Mouse (Mus musculus) neural tube, embryonic 15.5 days (tissue): ENCODE results near the gene Bfar. TPM values are rescaled to one million over a fixed set of nuclear protein-coding genes. Genes with fewer than 3 reads are reported as not detected.
A peak's percentile ranks its signal among the peaks of the same experiment; 100 is the strongest.
"Not testable (repeated sequence)": the region's sequence is repeated elsewhere in the genome, so short reads cannot be mapped to it uniquely, and the experiment has no call there.

Experiments
- ATAC-seq: fragments of 200-750 bp; cut with Nextera tagmentation; 2 replicates; pipeline ENCODE4 v1.8.0; 2017; ENCODE audit warnings: mild to moderate bottlenecking, moderate TSS enrichment, moderate library complexity; ENCODE audit not compliant: low FRiP score
- H3K27ac ChIP-seq: fragments of 300-500 bp; sonication (generic); replicated peaks from 2 replicates; pipeline ENCODE4 v1.5.1; 2015; ENCODE audit warnings: mild to moderate bottlenecking, inconsistent platforms
- H3K27me3 ChIP-seq: fragments of 300-500 bp; sonication (generic); replicated peaks from 2 replicates; pipeline ENCODE4 v1.6.1; 2015; ENCODE audit warnings: inconsistent platforms
- H3K36me3 ChIP-seq: fragments of 300-500 bp; sonication (generic); 2 replicates; pipeline ENCODE4 v1.6.1; 2015; ENCODE audit warnings: inconsistent platforms
- H3K4me1 ChIP-seq: fragments of 300-500 bp; sonication (generic); 2 replicates; pipeline ENCODE4 v1.6.1; 2015; ENCODE audit warnings: inconsistent platforms
- H3K4me2 ChIP-seq: fragments of 300-500 bp; sonication (generic); 2 replicates; pipeline ENCODE4 v1.6.1; 2015; ENCODE audit warnings: inconsistent platforms, mild to moderate bottlenecking, moderate library complexity
- H3K4me3 ChIP-seq: fragments of 300-500 bp; sonication (generic); replicated peaks from 2 replicates; pipeline ENCODE4 v1.5.1; 2015; ENCODE audit warnings: mild to moderate bottlenecking, inconsistent platforms
- H3K9ac ChIP-seq: fragments of 300-500 bp; sonication (generic); replicated peaks from 2 replicates; pipeline ENCODE4 v1.6.1; 2015; ENCODE audit warnings: mild to moderate bottlenecking, inconsistent platforms
- H3K9me3 ChIP-seq: fragments of 300-500 bp; sonication (generic); replicated peaks from 2 replicates; pipeline ENCODE4 v1.6.1; 2016; ENCODE audit warnings: inconsistent platforms
- WGBS: fragments of 180-500 bp; shearing (Covaris S2); methylation state at CpG from one replicate; pipeline ENCODE4 v1.1.7; 2015; ENCODE audit warnings: mixed read lengths; 5-methylcytosine and 5-hydroxymethylcytosine counted together
- polyA plus RNA-seq: library from polyadenylated mRNA; unstranded; fragments of >200 nt; fragmentation: Nextera tagmentation; extraction: Ambion mirVana; gene quantifications from 2 replicates; pipeline ENCODE4 v1.2.1, GENCODE M21; 2015

Bfar gene
- polyA plus RNA-seq, 1 experiment from 2014 or later = 58.1 TPM

- H3K36me3 ChIP-seq, H3K27me3 ChIP-seq, H3K9me3 ChIP-seq, ATAC-seq, H3K9ac ChIP-seq: not testable (repeated sequence)
- peak overlapping the region; percentile 83; the same call in 1 of the 2 replicates for H3K27ac ChIP-seq
- H3K4me1 ChIP-seq = peaks cover 30% of the 10 kb centered on the region
- H3K4me3 ChIP-seq = peak overlapping the region; percentile 98; the same call in 1 of the 2 replicates
- H3K4me2 ChIP-seq = peak overlapping the region; percentile 70
- WGBS = 82% methylated on average over 5 of the region's 5 CpGs
These were observed 762 bp upstream of the Bfar start for GRCm38 (mm10) chr16:13670896-13671295.

GRCm38 (mm10) chr16:13672386-13672898 lies 784 bp downstream of the Bfar start:
- no peaks in the 10 kb centered on the region for H3K9me3 ChIP-seq
- H3K4me2 ChIP-seq = peak overlapping the region; percentile 70
- H3K4me1 ChIP-seq = peaks cover 23% of the 10 kb centered on the region
- H3K27ac ChIP-seq = peak overlapping the region; percentile 83
- 0 out of 2 replicates have a peak, but pooled peaks have one; percentile 11 for ATAC-seq
- H3K36me3 ChIP-seq = peaks cover 12% of the 10 kb centered on the region
- H3K4me3 ChIP-seq = peak overlapping the region; percentile 98
- H3K27me3 ChIP-seq = no peaks in the 10 kb centered on the region
- 1% methylated on average over 20 of the region's 20 CpGs for WGBS
- H3K9ac ChIP-seq = peak overlapping the region; percentile 94

GRCm38 (mm10) chr16:13673114-13673513 lies 1.5 kb downstream of the Bfar start:
- no peak for ATAC-seq
- WGBS = 76% methylated on average over 5 of the region's 5 CpGs
- H3K9me3 ChIP-seq = no peaks in the 10 kb centered on the region
- H3K4me2 ChIP-seq = peak overlapping the region; percentile 70
- H3K9ac ChIP-seq = no peak overlapping the region
- no peak overlapping the region for H3K27ac ChIP-seq
- peaks cover 16% of the 10 kb centered on the region for H3K36me3 ChIP-seq
- H3K27me3 ChIP-seq = no peaks in the 10 kb centered on the region
- H3K4me1 ChIP-seq = peaks cover 21% of the 10 kb centered on the region
- peak overlapping the region; percentile 98 for H3K4me3 ChIP-seq

GRCm38 (mm10) chr16:13674511-13674910 lies 2.9 kb downstream of the Bfar start:
- Histone ChIP-seq H3K27ac (no peak overlapping the region), H3K4me2 (no peak overlapping the region), H3K36me3 (peaks cover 20% of the 10 kb centered on the region), H3K4me1 (peaks cover 17% of the 10 kb centered on the region), H3K4me3 (no peak overlapping the region), H3K27me3 (no peaks in the 10 kb centered on the region), H3K9ac (no peak overlapping the region), H3K9me3 (no peaks in the 10 kb centered on the region)
- no peak for ATAC-seq
- WGBS = 92% methylated on average over 3 of the region's 3 CpGs

DNA sequence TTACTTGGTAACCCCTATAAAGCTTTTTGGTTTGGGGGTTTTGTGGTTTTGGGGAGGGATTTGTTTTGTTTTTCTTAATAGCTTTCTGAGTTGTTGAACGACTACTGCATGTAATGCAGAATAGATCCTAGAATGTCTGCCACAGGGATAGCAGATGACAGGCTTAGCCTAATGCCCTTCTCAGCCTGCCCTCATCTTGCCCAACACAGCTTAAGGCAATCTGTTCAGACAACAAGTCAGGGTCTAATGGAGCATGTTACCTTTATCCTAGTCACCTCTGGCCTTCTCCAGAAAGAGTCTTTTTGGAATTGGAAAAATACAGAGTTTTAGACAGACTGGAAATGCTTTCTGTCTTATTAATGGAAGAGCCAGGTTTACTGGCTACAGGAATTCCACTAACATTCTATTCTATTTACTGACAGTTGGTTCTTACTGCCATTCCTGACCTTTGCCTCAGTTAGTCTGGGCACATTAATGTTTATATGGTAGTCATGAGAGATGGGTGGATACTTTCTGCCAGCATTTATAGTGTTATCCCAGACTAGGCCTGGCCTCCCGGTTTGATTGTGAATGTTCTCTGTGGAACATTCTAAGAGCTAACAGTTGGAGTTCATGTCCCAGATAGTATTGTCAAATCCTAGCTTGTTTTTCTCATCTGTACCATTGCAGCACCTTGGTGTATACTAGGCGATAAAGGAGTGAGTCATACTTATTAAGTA lies 7.1 kb downstream of the Bfar start:
- 92% methylated on average over 3 of the region's 3 CpGs for WGBS
- Histone ChIP-seq H3K4me3 (no peak overlapping the region), H3K27me3 (no peaks in the 10 kb centered on the region)

DNA sequence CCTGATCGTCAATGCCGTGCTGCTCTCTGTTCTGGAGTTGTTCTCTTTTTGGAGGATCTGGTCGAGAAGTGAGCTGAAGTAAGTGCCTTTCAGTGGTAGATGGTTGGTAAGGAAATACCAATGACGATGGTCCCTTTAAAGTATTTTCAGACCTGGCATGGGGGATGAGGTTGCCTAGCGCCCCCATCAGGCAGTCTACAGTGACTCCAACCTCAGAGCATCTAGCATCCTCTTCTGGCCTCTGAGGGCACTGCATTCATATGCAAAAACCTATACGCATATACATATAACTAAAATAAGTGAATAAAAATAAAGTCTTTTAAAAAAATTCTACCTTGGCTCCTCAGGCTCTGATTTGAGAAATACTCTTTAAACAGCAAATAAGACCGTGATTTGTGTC lies 27.3 kb downstream of the Bfar start:
- no peak overlapping the region for H3K4me2 ChIP-seq
- H3K27me3 ChIP-seq = no peaks in the 10 kb centered on the region
- ATAC-seq = no peak
- peaks cover 79% of the 10 kb centered on the region for H3K36me3 ChIP-seq
- H3K9me3 ChIP-seq = no peaks in the 10 kb centered on the region
- no peak overlapping the region for H3K4me3 ChIP-seq
- H3K4me1 ChIP-seq = no peaks in the 10 kb centered on the region
- H3K9ac ChIP-seq = no peak overlapping the region
- 91% methylated on average over 7 of the region's 7 CpGs for WGBS
- H3K27ac ChIP-seq = no peak overlapping the region

More for the DNA sequence above, 7.1 kb downstream of the Bfar start:
- H3K9ac ChIP-seq = no peak overlapping the region
- peaks cover 22% of the 10 kb centered on the region for H3K36me3 ChIP-seq
- H3K4me2 ChIP-seq = no peak overlapping the region
- H3K27ac ChIP-seq = no peak overlapping the region
- ATAC-seq = no peak
- H3K9me3 ChIP-seq = no peaks in the 10 kb centered on the region
- no peaks in the 10 kb centered on the region for H3K4me1 ChIP-seq

DNA sequence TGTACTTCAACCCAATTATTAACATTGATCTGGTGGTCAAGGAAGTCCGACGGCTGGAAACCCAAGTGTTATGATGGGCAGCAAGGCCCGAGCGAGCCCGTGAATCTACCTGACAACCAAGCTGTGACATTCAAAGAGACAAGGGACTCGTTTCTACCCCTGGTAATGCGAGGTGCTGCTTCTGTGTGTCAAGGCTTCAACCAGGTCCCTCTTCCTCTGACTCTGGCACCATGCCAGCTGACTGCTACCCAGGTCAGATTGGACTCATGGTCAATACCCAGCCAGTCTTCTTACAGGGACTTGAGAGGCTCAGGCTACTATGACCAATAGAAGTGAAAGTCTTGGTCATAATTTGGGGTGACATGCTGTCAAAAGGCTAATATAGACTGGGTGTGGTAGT lies 30.5 kb downstream of the Bfar start:
- Histone ChIP-seq H3K4me2 (no peak overlapping the region), H3K9ac (no peak overlapping the region), H3K27me3 (no peaks in the 10 kb centered on the region), H3K9me3 (no peaks in the 10 kb centered on the region), H3K27ac (no peak overlapping the region), H3K4me3 (no peak overlapping the region), H3K36me3 (peaks cover 68% of the 10 kb centered on the region), H3K4me1 (no peaks in the 10 kb centered on the region)
- no peak for ATAC-seq
- WGBS = 97% methylated on average over 7 of the region's 7 CpGs

DNA sequence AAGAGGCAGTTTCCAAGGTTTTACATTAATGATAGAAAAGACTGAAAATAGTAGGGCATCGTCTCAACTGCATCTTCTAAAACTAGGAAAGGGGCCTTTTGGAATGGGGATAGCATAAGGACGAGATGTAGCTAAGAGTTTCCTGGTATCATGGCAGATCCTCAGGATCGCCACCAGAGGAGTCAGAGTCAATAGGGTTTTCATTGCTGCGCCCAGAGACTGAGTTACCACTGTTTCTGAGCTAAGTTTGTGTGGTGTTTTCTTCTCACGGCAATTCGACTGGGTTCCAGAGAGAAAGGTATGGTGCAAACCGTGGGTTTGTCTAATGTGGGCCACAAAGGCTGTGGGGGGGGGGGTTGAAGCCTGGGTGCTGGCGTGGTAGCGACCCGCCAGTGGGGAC lies 33.0 kb downstream of the Bfar start:
- 93% methylated on average over 10 of the region's 10 CpGs for WGBS
- no peaks in the 10 kb centered on the region for H3K9me3 ChIP-seq
- H3K27me3 ChIP-seq = no peaks in the 10 kb centered on the region
- H3K36me3 ChIP-seq = peaks cover 43% of the 10 kb centered on the region
- H3K4me1 ChIP-seq = no peaks in the 10 kb centered on the region
- ATAC-seq = no peak
- no peak overlapping the region for H3K4me3 ChIP-seq
- H3K9ac ChIP-seq = no peak overlapping the region
- H3K27ac ChIP-seq = no peak overlapping the region
- H3K4me2 ChIP-seq = no peak overlapping the region

GRCm38 (mm10) chr16:13714910-13715309 lies 43.3 kb downstream of the Bfar start:
- Histone ChIP-seq H3K4me3 (no peak overlapping the region), H3K36me3 (no peaks in the 10 kb centered on the region), H3K4me2 (no peak overlapping the region), H3K9me3 (no peaks in the 10 kb centered on the region), H3K9ac (no peak overlapping the region), H3K27me3 (no peaks in the 10 kb centered on the region), H3K4me1 (no peaks in the 10 kb centered on the region), H3K27ac (no peak overlapping the region)
- WGBS = 95% methylated on average over 3 of the region's 3 CpGs
- ATAC-seq = no peak

- Histone ChIP-seq H3K36me3 (no peaks in the 10 kb centered on the region), H3K4me3 (no peak overlapping the region), H3K27me3 (no peaks in the 10 kb centered on the region), H3K27ac (no peak overlapping the region), H3K4me2 (no peak overlapping the region), H3K9ac (no peak overlapping the region), H3K9me3 (no peaks in the 10 kb centered on the region), H3K4me1 (no peaks in the 10 kb centered on the region)
- no peak for ATAC-seq
- 82% methylated on average over 2 of the region's 2 CpGs for WGBS
These were observed 45.3 kb downstream of the Bfar start for GRCm38 (mm10) chr16:13716821-13717553.

DNA sequence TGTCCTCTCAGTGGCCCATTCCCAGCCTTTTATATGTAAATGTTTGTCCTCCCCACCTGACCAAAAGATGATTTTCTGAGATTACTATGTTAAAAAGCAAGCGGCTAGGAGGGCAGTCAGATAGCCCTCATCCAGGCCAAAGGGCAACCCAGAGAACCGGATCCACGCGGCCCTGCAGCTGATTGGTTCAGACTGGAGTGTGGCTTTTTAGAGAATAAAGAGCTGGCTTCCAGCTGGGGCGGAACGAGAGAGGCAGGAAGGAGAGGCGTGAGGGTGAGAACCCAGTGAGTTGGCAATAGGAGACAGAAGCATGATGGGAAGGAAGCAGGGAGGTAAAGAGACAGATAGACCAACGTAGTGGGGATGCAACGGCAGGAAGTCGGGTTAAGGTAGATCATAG lies 51.3 kb downstream of the Bfar start:
- no peak overlapping the region for H3K27ac ChIP-seq
- H3K36me3 ChIP-seq = no peaks in the 10 kb centered on the region
- no peak overlapping the region for H3K4me2 ChIP-seq
- H3K4me3 ChIP-seq = no peak overlapping the region
- H3K27me3 ChIP-seq = no peaks in the 10 kb centered on the region
- H3K4me1 ChIP-seq = no peaks in the 10 kb centered on the region
- H3K9ac ChIP-seq = no peak overlapping the region
- H3K9me3 ChIP-seq = no peaks in the 10 kb centered on the region
- WGBS = 34% methylated on average over 10 of the region's 10 CpGs
- no peak for ATAC-seq

DNA sequence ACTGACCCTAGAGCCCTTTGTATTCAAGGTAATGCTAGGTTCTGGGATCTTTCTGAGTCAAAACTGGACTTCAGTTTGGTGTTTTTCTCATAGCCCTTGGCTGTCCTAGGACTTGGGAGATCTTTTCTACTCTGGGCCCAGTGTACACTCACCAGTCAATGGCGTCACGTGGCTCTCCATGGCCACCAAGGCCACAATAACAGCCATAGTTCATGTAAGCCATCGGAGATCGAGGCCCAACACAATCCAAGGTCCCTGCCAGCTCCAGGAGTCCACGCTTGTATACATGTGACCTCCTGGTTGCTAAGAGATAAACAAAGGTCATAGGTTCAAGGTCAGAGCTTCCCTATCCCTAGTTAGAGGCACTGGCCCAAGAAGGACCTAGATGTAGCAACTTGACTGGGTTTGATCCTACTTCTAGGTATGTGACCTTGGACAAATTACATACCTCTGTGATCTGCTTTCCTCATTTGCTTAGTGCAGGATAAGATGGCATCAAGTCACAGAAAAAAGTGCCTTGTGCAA lies 56.2 kb downstream of the Bfar start:
- 92% methylated on average over 5 of the region's 5 CpGs for WGBS
- Histone ChIP-seq H3K9me3 (no peaks in the 10 kb centered on the region), H3K27me3 (no peaks in the 10 kb centered on the region), H3K9ac (no peak overlapping the region), H3K4me3 (no peak overlapping the region), H3K36me3 (no peaks in the 10 kb centered on the region), H3K27ac (no peak overlapping the region), H3K4me2 (no peak overlapping the region), H3K4me1 (peaks cover 8% of the 10 kb centered on the region)
- no peak for ATAC-seq
